Mouse (Mus musculus) hindbrain, embryonic 10.5 days (tissue): ENCODE data around the gene Eif4a1. TPM values are rescaled to one million over a fixed set of nuclear protein-coding genes. Genes with fewer than 3 reads are reported as not detected.

Experiments used
- microRNA counts: library from miRNA; unstranded; fragments of <30 nt; microRNA quantifications from one replicate; lab custom pipeline; 2017
- polyA plus RNA-seq: library from polyadenylated mRNA; unstranded; fragments of >200 nt; fragmentation: Nextera tagmentation; extraction: Ambion mirVana; gene quantifications from 2 replicates; pipeline ENCODE4 v1.2.1, GENCODE M21; 2016

Gene Eif4a1
- polyA plus RNA-seq, 1 experiment from 2014 or later, result 935 TPM

MicroRNA genes within 50 kb of the gene (microRNA counts, 519-probe panel; counts per million panel counts)
- microRNA mmu-miR-1934 (lab: Ali Mortazavi, UCI) (1,255 counts per million, percentile 77 among the panel's probes with 10 or more counts), microRNA mmu-miR-467f (lab: Ali Mortazavi, UCI) (1,255 counts per million, percentile 77 among the panel's probes with 10 or more counts)

Other genes starting within 250 kb of the Eif4a1 start
- gene Dnah2, start 123.3 kb downstream of the Eif4a1 start, polyA plus RNA-seq, result 2.0 and 2.6 TPM in 2 replicates
- gene Efnb3, start 112.2 kb downstream of the Eif4a1 start, polyA plus RNA-seq, result 61.9 and 67.2 TPM in 2 replicates
- 40.6 and 41.4 TPM in 2 replicates for gene Wrap53, start 92.2 kb downstream of the Eif4a1 start, polyA plus RNA-seq
- 166 and 173 TPM in 2 replicates for gene Trp53, start 92.1 kb downstream of the Eif4a1 start, polyA plus RNA-seq
- gene Atp1b2, start 66.5 kb downstream of the Eif4a1 start, polyA plus RNA-seq, result 7.5 and 7.8 TPM in 2 replicates
- not detected in 2 replicates for gene Shbg, start 54.5 kb downstream of the Eif4a1 start, polyA plus RNA-seq
- gene Sat2, start 50.4 kb downstream of the Eif4a1 start, polyA plus RNA-seq, result 15.4 and 24.5 TPM in 2 replicates
- 37.9 and 47.4 TPM in 2 replicates for gene Fxr2, start 39.4 kb downstream of the Eif4a1 start, polyA plus RNA-seq
- gene Sox15, start 17.1 kb downstream of the Eif4a1 start, polyA plus RNA-seq, result 0.37 TPM in 1 of 2 replicates, not detected in the other
- 80.6 and 88.3 TPM in 2 replicates for gene Mpdu1, start 9.8 kb downstream of the Eif4a1 start, polyA plus RNA-seq
- gene Cd68, start 6.3 kb downstream of the Eif4a1 start, polyA plus RNA-seq, result 7.2 and 8.7 TPM in 2 replicates
- gene Senp3, start 9.7 kb upstream of the Eif4a1 start, polyA plus RNA-seq, result 116 and 122 TPM in 2 replicates
- 0.14 and 0.30 TPM in 2 replicates for gene Tnfsf13, start 13.4 kb upstream of the Eif4a1 start, polyA plus RNA-seq
- 2.2 and 2.3 TPM in 2 replicates for gene Tnfsf12, start 23.4 kb upstream of the Eif4a1 start, polyA plus RNA-seq
- gene Tnfsfm13, start 23.7 kb upstream of the Eif4a1 start, polyA plus RNA-seq, result 0.82 and 0.85 TPM in 2 replicates
- gene Polr2a, start 86.2 kb upstream of the Eif4a1 start, polyA plus RNA-seq, result 31.1 and 37.9 TPM in 2 replicates
- 0.50 TPM in 1 of 2 replicates, not detected in the other for gene Slc35g3, start 89.5 kb upstream of the Eif4a1 start, polyA plus RNA-seq
- gene Zbtb4, start 93.5 kb upstream of the Eif4a1 start, polyA plus RNA-seq, result 0.80 and 1.2 TPM in 2 replicates
- 1.6 and 2.2 TPM in 2 replicates for gene Chrnb1, start 123.5 kb upstream of the Eif4a1 start, polyA plus RNA-seq
- gene Fgf11, start 129.4 kb upstream of the Eif4a1 start, polyA plus RNA-seq, result 0.76 and 1.8 TPM in 2 replicates
- 1.3 and 1.5 TPM in 2 replicates for gene Tmem102, start 133.2 kb upstream of the Eif4a1 start, polyA plus RNA-seq
- gene Gm39566, start 142.9 kb upstream of the Eif4a1 start, polyA plus RNA-seq, result not detected in 2 replicates
- gene Spem2, start 146.0 kb upstream of the Eif4a1 start, polyA plus RNA-seq, result not detected in 2 replicates
- gene Spem1, start 149.8 kb upstream of the Eif4a1 start, polyA plus RNA-seq, result 0.34 TPM in 1 of 2 replicates, not detected in the other
- gene Nlgn2, start 165.4 kb upstream of the Eif4a1 start, polyA plus RNA-seq, result 5.8 and 9.1 TPM in 2 replicates
- 312 and 362 TPM in 2 replicates for gene Tmem256, start 166.1 kb upstream of the Eif4a1 start, polyA plus RNA-seq
- 85.3 and 88.7 TPM in 2 replicates for gene Plscr3, start 174.0 kb upstream of the Eif4a1 start, polyA plus RNA-seq
- 0.77 and 1.7 TPM in 2 replicates for gene Tnk1, start 186.3 kb upstream of the Eif4a1 start, polyA plus RNA-seq
- not detected in 2 replicates for gene Tmem95, start 205.6 kb upstream of the Eif4a1 start, polyA plus RNA-seq
- 5.2 and 6.8 TPM in 2 replicates for gene Kctd11, start 209.0 kb upstream of the Eif4a1 start, polyA plus RNA-seq
- 1.2 and 1.4 TPM in 2 replicates for gene Acap1, start 223.1 kb upstream of the Eif4a1 start, polyA plus RNA-seq
- gene 2810408A11Rik, start 228.6 kb upstream of the Eif4a1 start, polyA plus RNA-seq, result 11.4 and 15.2 TPM in 2 replicates
- gene Neurl4, start 228.6 kb upstream of the Eif4a1 start, polyA plus RNA-seq, result 12.5 and 13.4 TPM in 2 replicates
- gene Gps2, start 241.5 kb upstream of the Eif4a1 start, polyA plus RNA-seq, result 96.8 and 105 TPM in 2 replicates
- gene Eif5a, start 249.5 kb upstream of the Eif4a1 start, polyA plus RNA-seq, result 2,350 and 2,667 TPM in 2 replicates